19 mouse cellular contexts compared by ENCODE assay signal in the genomic region with DNA sequence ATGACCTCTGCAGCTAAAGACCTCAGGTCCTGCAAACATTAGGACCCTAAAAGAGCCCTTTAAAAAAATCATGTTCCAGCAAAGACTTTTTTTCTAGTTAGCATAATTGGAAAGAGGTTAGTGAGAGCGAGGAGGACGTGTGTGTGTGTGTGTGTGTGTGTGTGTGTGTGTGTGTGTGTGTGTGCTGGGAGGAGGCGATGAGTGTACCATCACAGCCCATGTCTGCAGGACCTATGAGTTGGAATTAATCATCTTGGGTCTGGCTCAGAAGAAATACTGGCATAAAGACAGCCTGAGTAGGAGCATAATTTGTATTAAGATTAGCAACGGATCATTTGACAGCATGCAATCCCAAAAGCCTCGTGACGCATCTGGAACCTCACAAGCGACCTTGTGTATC.
DNase-seq lines count a peak whose midpoint lies in the region; ATAC-seq and TF ChIP-seq lines count a peak whose summit lies in the region.
"Had no signal": no experiment of that assay in that cellular context is flagged by ENCODE, and none has a peak within 500 bp of the region (broad histone marks: within the 10 kb centered on the region; RNA-seq: fewer than 3 reads in every experiment).

No protein-coding gene starts in this region.

- H3K9ac ChIP-seq in hindbrain, embryonic 12.5 days, result no peak overlapping the region
- no peak overlapping the region for H3K9ac ChIP-seq in midbrain, embryonic 15.5 days
- no peak overlapping the region for H3K9ac ChIP-seq in midbrain, embryonic 11.5 days (ENCODE audit: low read length)
- H3K9ac ChIP-seq in hindbrain, postnatal 0 days (replicated peaks; ENCODE audit: low read length), result no peak overlapping the region
- H3K9ac ChIP-seq: embryonic facial prominence, embryonic 15.5 days; heart, embryonic 12.5 days; hindbrain, embryonic 15.5 days had no signal

- no peaks in the 10 kb centered on the region for H3K9me3 ChIP-seq in hindbrain, embryonic 12.5 days (replicated peaks)
- H3K9me3 ChIP-seq in hindbrain, embryonic 10.5 days, result no peaks in the 10 kb centered on the region
- H3K9me3 ChIP-seq in midbrain, embryonic 15.5 days, result no peaks in the 10 kb centered on the region
- no peaks in the 10 kb centered on the region for H3K9me3 ChIP-seq in midbrain, embryonic 11.5 days (ENCODE audit: control insufficient read depth, low read length)
- no peaks in the 10 kb centered on the region for H3K9me3 ChIP-seq in hindbrain, postnatal 0 days (ENCODE audit: low read length)
- H3K9me3 ChIP-seq: embryonic facial prominence, embryonic 15.5 days; forebrain, embryonic 10.5 days; heart, embryonic 12.5 days; hindbrain, embryonic 15.5 days had no signal

- H3K27me3 ChIP-seq in hindbrain, embryonic 12.5 days, result no peaks in the 10 kb centered on the region
- H3K27me3 ChIP-seq in hindbrain, embryonic 10.5 days (ENCODE audit: insufficient read depth, poor library complexity, severe bottlenecking), result no peaks in the 10 kb centered on the region
- H3K27me3 ChIP-seq in midbrain, embryonic 15.5 days (replicated peaks), result no peaks in the 10 kb centered on the region
- H3K27me3 ChIP-seq in midbrain, embryonic 11.5 days (ENCODE audit: control insufficient read depth, insufficient read depth, low read length), result no peaks in the 10 kb centered on the region
- H3K27me3 ChIP-seq in hindbrain, postnatal 0 days (ENCODE audit: insufficient read depth, low read length), result no peaks in the 10 kb centered on the region
- H3K27me3 ChIP-seq: CH12.LX; embryonic facial prominence, embryonic 15.5 days; heart, embryonic 12.5 days; hindbrain, embryonic 15.5 days had no signal

- ATAC-seq in hindbrain, embryonic 12.5 days (ENCODE audit: low FRiP score), result no peak; the same call in 1 of the 2 replicates
- peak; percentile 50; the same call in 1 of the 2 replicates for ATAC-seq in midbrain, embryonic 15.5 days (replicated peaks)
- no peak for ATAC-seq in midbrain, embryonic 11.5 days (ENCODE audit: low FRiP score)
- ATAC-seq in hindbrain, postnatal 0 days, result no peak

- no peak for DNase-seq in hindbrain, embryonic 10.5 days (ENCODE audit: low spot score)
- no peak for DNase-seq in midbrain, embryonic 11.5 days (ENCODE audit: low spot score, missing footprints)
- peak; percentile 46 for DNase-seq in brain, adult 2 months (ENCODE audit: low read depth, low spot score)
- DNase-seq in hindbrain, postnatal 0 days (ENCODE audit: low spot score), result peak; percentile 31
- DNase-seq in cerebellum, postnatal 4 days (ENCODE audit: low spot score in 2 of 2), result no peak
- DNase-seq: adrenal gland, adult 2 months; adrenal gland, postnatal 25 days; cerebellum, adult 2 months; embryo, embryonic 11 days; gastrocnemius, adult 2 months; gastrocnemius, postnatal 25 days had no signal

- WGBS in hindbrain, embryonic 12.5 days, result 70% methylated on average over 7 of the region's 7 CpGs
- WGBS in hindbrain, embryonic 10.5 days, result 87% methylated on average over 7 of the region's 7 CpGs
- WGBS in midbrain, embryonic 15.5 days, result 59% methylated on average over 7 of the region's 7 CpGs
- 93% methylated on average over 7 of the region's 7 CpGs for WGBS in midbrain, embryonic 11.5 days
- WGBS in hindbrain, postnatal 0 days, result 44% methylated on average over 7 of the region's 7 CpGs

- H3K27ac ChIP-seq in hindbrain, embryonic 12.5 days, result 0 out of 2 replicates have a peak overlapping the region, but pooled peaks have one; percentile 52
- H3K27ac ChIP-seq in hindbrain, embryonic 10.5 days, result no peak overlapping the region
- H3K27ac ChIP-seq in midbrain, embryonic 15.5 days, result peak overlapping the region; percentile 32; the same call in 1 of the 2 replicates
- no peak overlapping the region for H3K27ac ChIP-seq in midbrain, embryonic 11.5 days (ENCODE audit: low read depth, low read length)
- no peak overlapping the region for H3K27ac ChIP-seq in hindbrain, postnatal 0 days
- H3K27ac ChIP-seq: embryonic facial prominence, embryonic 15.5 days; gastrocnemius, adult 2 months; hindbrain, embryonic 15.5 days had no signal

- H3K4me1 ChIP-seq in hindbrain, embryonic 12.5 days, result peaks cover 13% of the 10 kb centered on the region
- peaks cover 15% of the 10 kb centered on the region for H3K4me1 ChIP-seq in hindbrain, embryonic 10.5 days (replicated peaks)
- H3K4me1 ChIP-seq in midbrain, embryonic 15.5 days, result peaks cover 7% of the 10 kb centered on the region; the same call in 1 of the 2 replicates
- no peaks in the 10 kb centered on the region; the same call in 1 of the 2 replicates for H3K4me1 ChIP-seq in midbrain, embryonic 11.5 days (ENCODE audit: control insufficient read depth, insufficient read depth, low read length)
- H3K4me1 ChIP-seq in hindbrain, postnatal 0 days (ENCODE audit: insufficient read depth, low read length), result no peaks in the 10 kb centered on the region

- H3K4me2 ChIP-seq in hindbrain, embryonic 12.5 days (replicated peaks), result no peak overlapping the region
- H3K4me2 ChIP-seq in midbrain, embryonic 15.5 days, result no peak overlapping the region
- H3K4me2 ChIP-seq in midbrain, embryonic 11.5 days, result no peak overlapping the region
- H3K4me2 ChIP-seq in hindbrain, postnatal 0 days (ENCODE audit: low read depth, low read length), result no peak overlapping the region
- H3K4me2 ChIP-seq: embryonic facial prominence, embryonic 15.5 days; heart, embryonic 12.5 days; hindbrain, embryonic 15.5 days had no signal

- H3K36me3 ChIP-seq in hindbrain, embryonic 12.5 days, result peaks cover 11% of the 10 kb centered on the region; the same call in 1 of the 2 replicates
- H3K36me3 ChIP-seq in hindbrain, embryonic 10.5 days, result peaks cover 18% of the 10 kb centered on the region
- H3K36me3 ChIP-seq in midbrain, embryonic 15.5 days (replicated peaks), result no peaks in the 10 kb centered on the region
- peaks cover 2% of the 10 kb centered on the region; the same call in 1 of the 2 replicates for H3K36me3 ChIP-seq in midbrain, embryonic 11.5 days (ENCODE audit: control insufficient read depth, insufficient read depth, low read length)
- no peaks in the 10 kb centered on the region for H3K36me3 ChIP-seq in hindbrain, postnatal 0 days (ENCODE audit: insufficient read depth, low read length)
- H3K36me3 ChIP-seq: embryonic facial prominence, embryonic 15.5 days; hindbrain, embryonic 15.5 days had no signal

- TF ChIP-seq CTCF in hindbrain, postnatal 0 days (IDR thresholded peaks at IDR 0.05; ENCODE audit: low read depth), result no peak

- H3K4me3 ChIP-seq in hindbrain, embryonic 12.5 days, result no peak overlapping the region
- no peak overlapping the region for H3K4me3 ChIP-seq in hindbrain, embryonic 10.5 days
- H3K4me3 ChIP-seq in midbrain, embryonic 15.5 days, result no peak overlapping the region
- no peak overlapping the region for H3K4me3 ChIP-seq in midbrain, embryonic 11.5 days (ENCODE audit: low read depth, low read length)
- H3K4me3 ChIP-seq in hindbrain, postnatal 0 days (ENCODE audit: low read length), result no peak overlapping the region
- H3K4me3 ChIP-seq: embryonic facial prominence, embryonic 15.5 days; erythroblast, embryonic 14.5 days; forebrain, embryonic 10.5 days; gastrocnemius, adult 2 months; heart, embryonic 12.5 days; hindbrain, embryonic 15.5 days had no signal

Comparison
In these comparisons a context has a peak if more than half of its experiments do, and no peak if none do; other contexts are left out.
1. H3K27ac ChIP-seq: peak in hindbrain, embryonic 12.5 days (single experiment) and midbrain, embryonic 15.5 days (single experiment); none in hindbrain, embryonic 10.5 days (single experiment), midbrain, embryonic 11.5 days (single experiment) and hindbrain, postnatal 0 days (single experiment).
2. DNase-seq: peak in brain, adult 2 months (single experiment) and hindbrain, postnatal 0 days (single experiment); none in hindbrain, embryonic 10.5 days (single experiment), midbrain, embryonic 11.5 days (single experiment) and cerebellum, postnatal 4 days (0 of 2).